Mouse (Mus musculus) C2C12 (cell line): Measurements from ENCODE around the gene Gm49510.

Source experiments
- CTCF ChIP-seq: IDR thresholded peaks from one replicate; pipeline ENCODE4 v1.5.1; 2011; ENCODE audit not compliant: control insufficient read depth, insufficient read depth, insufficient read length
- MAX ChIP-seq: IDR thresholded peaks from one replicate; pipeline ENCODE4 v1.6.1; 2011; ENCODE audit warnings: mild to moderate bottlenecking, control low read depth

DNA sequence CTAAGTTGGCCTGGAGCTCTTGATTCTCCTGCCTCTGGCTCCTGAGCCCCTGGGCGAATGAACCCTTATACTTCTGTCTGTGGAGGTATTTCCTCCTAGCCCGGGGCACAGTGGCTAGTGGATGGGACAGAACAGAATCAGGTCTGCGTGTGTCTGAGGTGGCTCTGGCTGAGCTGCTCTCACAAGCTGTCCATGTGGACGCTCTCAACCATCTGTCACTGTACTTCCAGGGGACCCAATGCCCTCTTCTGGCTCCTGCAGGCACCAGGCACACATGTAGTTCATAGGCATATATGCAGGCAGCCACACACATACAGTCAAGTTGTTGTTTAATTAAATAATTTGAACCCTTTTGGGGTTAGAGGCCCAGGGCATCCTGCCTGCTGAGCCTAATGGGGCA, 40.2 kb upstream of the Gm49510 start:
- no peak for TF ChIP-seq CTCF
- TF ChIP-seq MAX = no peak
